Mouse (Mus musculus) ES-Bruce4 (cell line): ENCODE results near the gene Prkce.

Experiments
- CTCF ChIP-seq: IDR thresholded peaks from one replicate; pipeline ENCODE4 v1.8.1; 2011; ENCODE audit warnings: low read depth, low read length
- EP300 ChIP-seq: IDR thresholded peaks from 2 replicates; pipeline ENCODE4 v1.6.1; 2011; ENCODE audit warnings: low read depth, low read length; ENCODE audit not compliant: insufficient read depth
- POLR2A ChIP-seq: IDR thresholded peaks from one replicate; pipeline ENCODE4 v1.8.1; 2011; ENCODE audit warnings: low read length; ENCODE audit not compliant: insufficient read depth

GRCm38 (mm10) chr17:86209680-86210251 lies 42.2 kb downstream of the Prkce start:
- TF ChIP-seq CTCF (no peak), POLR2A (no peak), EP300 (no peak)
